In genomic region chr9:113793966-113794365, GRCm38 (mm10) we compare ENCODE assay signal across 9 mouse cellular contexts. TPM values are rescaled to one million over a fixed set of nuclear protein-coding genes. Genes with fewer than 3 reads are reported as not detected.
DNase-seq lines count a peak whose midpoint lies in the region; ATAC-seq and TF ChIP-seq lines count a peak whose summit lies in the region.
"Had no signal": no experiment of that assay in that cellular context is flagged by ENCODE, and none has a peak within 500 bp of the region (broad histone marks: within the 10 kb centered on the region; RNA-seq: fewer than 3 reads in every experiment).

No protein-coding gene starts in this region.

- H3K4me2 ChIP-seq in heart, postnatal 0 days (ENCODE audit: low read depth, low read length), result peak overlapping the region; percentile 58
- peak overlapping the region; percentile 5; the same call in 1 of the 2 replicates for H3K4me2 ChIP-seq in forebrain, embryonic 11.5 days (ENCODE audit: low read depth, low read length, severe bottlenecking)

- H3K4me1 ChIP-seq in heart, postnatal 0 days (ENCODE audit: control insufficient read depth, insufficient read depth), result peaks cover 11% of the 10 kb centered on the region
- peaks cover 9% of the 10 kb centered on the region; the same call in 1 of the 2 replicates for H3K4me1 ChIP-seq in forebrain, embryonic 11.5 days (replicated peaks; ENCODE audit: control insufficient read depth, insufficient read depth, low read length)

- no peak for TF ChIP-seq POLR2A in brain, embryonic 14.5 days (IDR thresholded peaks at IDR 0.05; ENCODE audit: borderline replicate concordance, extremely low read depth, insufficient read depth, insufficient read length, poor library complexity, severe bottlenecking)

- H3K27me3 ChIP-seq in heart, postnatal 0 days (ENCODE audit: control insufficient read depth, insufficient read depth, low read length), result no peaks in the 10 kb centered on the region
- no peaks in the 10 kb centered on the region for H3K27me3 ChIP-seq in forebrain, embryonic 11.5 days (ENCODE audit: control insufficient read depth, insufficient read depth, low read length)
- H3K27me3 ChIP-seq: liver, embryonic 15.5 days had no signal

- H3K27ac ChIP-seq in heart, postnatal 0 days (ENCODE audit: low read depth), result peak overlapping the region; percentile 69; the same call in 1 of the 2 replicates
- peak overlapping the region; percentile 88; the same call in 1 of the 2 replicates for H3K27ac ChIP-seq in forebrain, embryonic 11.5 days (ENCODE audit: low read depth, low read length)
- no peak overlapping the region for H3K27ac ChIP-seq in macrophage
- H3K27ac ChIP-seq: liver, embryonic 15.5 days had no signal

- H3K4me3 ChIP-seq in heart, postnatal 0 days (ENCODE audit: low read depth, low read length), result peak overlapping the region; percentile 51
- H3K4me3 ChIP-seq in forebrain, embryonic 11.5 days (ENCODE audit: low read depth, low read length), result peak overlapping the region; percentile 35; the same call in 1 of the 2 replicates
- H3K4me3 ChIP-seq in macrophage (ENCODE audit: inconsistent target), result peak overlapping the region; percentile 38

- no peaks in the 10 kb centered on the region for H3K36me3 ChIP-seq in heart, postnatal 0 days (replicated peaks; ENCODE audit: control insufficient read depth, insufficient read depth, low read length)
- no peaks in the 10 kb centered on the region for H3K36me3 ChIP-seq in forebrain, embryonic 11.5 days (ENCODE audit: control insufficient read depth, insufficient read depth, low read length)
- no peaks in the 10 kb centered on the region for H3K36me3 ChIP-seq in macrophage (ENCODE audit: inconsistent target)
- H3K36me3 ChIP-seq: liver, embryonic 15.5 days had no signal

- TF ChIP-seq EP300 in heart, postnatal 0 days (IDR thresholded peaks at IDR 0.05; ENCODE audit: low read depth), result no peak

- H3K79me2 ChIP-seq in macrophage (ENCODE audit: inconsistent target), result peaks cover 83% of the 10 kb centered on the region

- H3K9me3 ChIP-seq in heart, postnatal 0 days (replicated peaks; ENCODE audit: control insufficient read depth, low read length), result no peaks in the 10 kb centered on the region
- H3K9me3 ChIP-seq in forebrain, embryonic 11.5 days (ENCODE audit: control insufficient read depth, low read length), result no peaks in the 10 kb centered on the region
- H3K9me3 ChIP-seq: liver, embryonic 15.5 days had no signal

- H3K9ac ChIP-seq in heart, postnatal 0 days (replicated peaks; ENCODE audit: low read depth, low read length), result no peak overlapping the region
- H3K9ac ChIP-seq in forebrain, embryonic 11.5 days (ENCODE audit: low read length), result no peak overlapping the region
- H3K9ac ChIP-seq: liver, embryonic 15.5 days had no signal

- WGBS in heart, postnatal 0 days, result 72% methylated on average over 2 of the region's 2 CpGs
- WGBS in forebrain, embryonic 11.5 days, result 88% methylated on average over 2 of the region's 2 CpGs
- 56% methylated on average over 2 of the region's 2 CpGs for WGBS in macrophage (ENCODE audit: missing documents)

- intact Hi-C loops in heart, postnatal 25 days (cut with DNase I), result loop anchor here (2.0 to 5.0 kb wide), 2 partner anchors 51 to 138 kb away; partner anchors contain the start of gene Ubp1

- ATAC-seq in heart, postnatal 0 days (ENCODE audit: insufficient read depth, low read depth), result no peak
- ATAC-seq in forebrain, embryonic 11.5 days (replicated peaks; ENCODE audit: low FRiP score), result no peak

- DNase-seq in heart, postnatal 0 days (ENCODE audit: low spot score), result no peak
- no peak for DNase-seq in heart, postnatal 25 days (ENCODE audit: low spot score)
- peak; percentile 27 for DNase-seq in brain, embryonic 14.5 days (ENCODE audit: low read depth)
- DNase-seq in forebrain, embryonic 11.5 days (ENCODE audit: low spot score), result no peak
- DNase-seq in spleen, postnatal 14 days (ENCODE audit: low spot score in 2 of 2), result no peak
- no peak for DNase-seq in left cerebral cortex, adult 9 months (ENCODE audit: low spot score in 2 of 2)
- DNase-seq in adrenal gland, adult 18-20 months (ENCODE audit: low spot score in 2 of 2), result no peak

- no peak for TF ChIP-seq CTCF in heart, postnatal 0 days (IDR thresholded peaks at IDR 0.05; ENCODE audit: low read depth)
- no peak for TF ChIP-seq CTCF in brain, embryonic 14.5 days (IDR thresholded peaks at IDR 0.05; ENCODE audit: borderline replicate concordance, extremely low read depth, insufficient read depth, insufficient read length)

RNA-seq across cellular contexts. Expression of gene Clasp2, which starts 52.7 kb away (rescaled TPM):
- total RNA-seq in heart, postnatal 0 days (2014; rRNA removed; ENCODE audit: low replicate concordance), result 39.7 and 46.0 TPM in 2 replicates
- polyA plus RNA-seq in heart, postnatal 0 days (2015; fragmentation: Nextera tagmentation; extraction: Ambion mirVana), result 15.4 and 15.8 TPM in 2 replicates
- 10 to 100 TPM; 48.0 to 57.5 TPM for total RNA-seq in heart, postnatal 25 days (2021)
- 107 and 135 TPM in 2 replicates for polyA plus RNA-seq in brain, embryonic 14.5 days (2012; rRNA removed)
- polyA plus RNA-seq in forebrain, embryonic 11.5 days (2014; fragmentation: Nextera tagmentation; extraction: Ambion mirVana), result 53.7 and 59.2 TPM in 2 replicates
- 100 to 1,000 TPM in 25 of 26 experiments, 10 to 100 TPM in 1; 93.4 to 193 (median 164) TPM for total RNA-seq in macrophage (2018; cell fraction: chromatin; rRNA removed)
- total RNA-seq in macrophage (2018; cell fraction: cytosol; rRNA removed), result 10 to 100 TPM; 21.3 to 53.2 (median 37.1) TPM
- 100 to 1,000 TPM in 9 of 26 experiments, 10 to 100 TPM in 17; 55.4 to 150 (median 83.9) TPM for total RNA-seq in macrophage (2018; cell fraction: nucleus; rRNA removed)
- 18.4 to 27.9 TPM (median 23.3 TPM) in 3 replicates for polyA plus RNA-seq in macrophage (2018)
- 100 to 1,000 TPM; 147 to 243 TPM for total RNA-seq in adrenal gland, adult 18-20 months (2021)
